Mouse (Mus musculus): ENCODE data around the gene Nfkbie. TPM values are rescaled to one million over a fixed set of nuclear protein-coding genes. Genes with fewer than 3 reads are reported as not detected.
A peak's percentile ranks its signal among the peaks of the same experiment; 100 is the strongest.

Nfkbie gene
- total RNA-seq, 1 experiment from 2014 or later, result 3.6 TPM

GRCm38 (mm10) chr17:45597787-45598186 lies 42.3 kb downstream of the Nfkbie start:
- peak; percentile 35 for DNase-seq

- no peak for DNase-seq
Measured at GRCm38 (mm10) chr17:45598376-45598775, 42.9 kb downstream of the Nfkbie start.

GRCm38 (mm10) chr17:45598891-45599290 lies 43.4 kb downstream of the Nfkbie start:
- DNase-seq, result no peak

GRCm38 (mm10) chr17:45599446-45600242 lies 44.1 kb downstream of the Nfkbie start, which contains the start of gene Slc29a1:
Gene Slc29a1 (minus strand): TSS chr17:45599606.
- DNase-seq, result peak; percentile 78

- no peak for DNase-seq
Measured at GRCm38 (mm10) chr17:45600267-45600666, 44.8 kb downstream of the Nfkbie start.

- DNase-seq, result no peak
Measured at GRCm38 (mm10) chr17:45601325-45601724, 45.8 kb downstream of the Nfkbie start.

- no peak for DNase-seq
Measured at GRCm38 (mm10) chr17:45601877-45602304, 46.4 kb downstream of the Nfkbie start, which contains the start of gene Mymx. Gene Mymx (minus strand): TSS chr17:45602102.

- no peak for DNase-seq
Measured at GRCm38 (mm10) chr17:45602984-45603383, 47.5 kb downstream of the Nfkbie start.

GRCm38 (mm10) chr17:45606992-45607879 lies 51.7 kb downstream of the Nfkbie start:
- DNase-seq, result no peak

- DNase-seq, result no peak
Measured at GRCm38 (mm10) chr17:45608396-45608795, 52.9 kb downstream of the Nfkbie start.

GRCm38 (mm10) chr17:45610144-45610866 lies 54.8 kb downstream of the Nfkbie start:
- no peak for DNase-seq

GRCm38 (mm10) chr17:45612008-45612407 lies 56.5 kb downstream of the Nfkbie start:
- no peak for DNase-seq

Other genes starting within 250 kb of the Nfkbie start
- 42.3 and 44.1 TPM in 2 replicates for gene Cdc5l, start 122.0 kb upstream of the Nfkbie start, total RNA-seq (2021)
- gene Spats1, start 80.3 kb upstream of the Nfkbie start, total RNA-seq (2021), result 0.24 TPM in 1 of 2 replicates, not detected in the other
- gene Aars2, start 48.9 kb upstream of the Nfkbie start, total RNA-seq (2021), result 17.1 and 19.6 TPM in 2 replicates
- not detected in 2 replicates for gene Tcte1, start 32.3 kb upstream of the Nfkbie start, total RNA-seq (2021)
- 0.15 and 0.19 TPM in 2 replicates for gene Tmem151b, start 6.0 kb upstream of the Nfkbie start, total RNA-seq (2021)
- 59.6 and 74.2 TPM in 2 replicates for gene Slc35b2, start 8.2 kb downstream of the Nfkbie start, total RNA-seq (2021)
- gene Hsp90ab1, start 17.6 kb downstream of the Nfkbie start, total RNA-seq (2021), result 1,940 and 2,378 TPM in 2 replicates
- gene Slc29a1, start 43.9 kb downstream of the Nfkbie start, total RNA-seq (2021), result 151 and 173 TPM in 2 replicates
- gene Mymx, start 46.4 kb downstream of the Nfkbie start, total RNA-seq (2021), result not detected in 2 replicates
- 0.46 TPM in 1 of 2 replicates, not detected in the other for gene Capn11, start 103.6 kb downstream of the Nfkbie start, total RNA-seq (2021)
- 101 and 124 TPM in 2 replicates for gene Mrpl14, start 130.6 kb downstream of the Nfkbie start, total RNA-seq (2021)
- gene Tmem63b, start 131.2 kb downstream of the Nfkbie start, total RNA-seq (2021), result 51.6 TPM in 2 replicates
- gene 1600014C23Rik, start 178.1 kb downstream of the Nfkbie start, total RNA-seq (2021), result not detected in 2 replicates

All from adrenal gland, postnatal 25 days (tissue).